Mouse (Mus musculus): ENCODE results near the gene Tspan14. TPM values are rescaled to one million over a fixed set of nuclear protein-coding genes. Genes with fewer than 3 reads are reported as not detected.

The Tspan14 gene
- polyA plus RNA-seq, 1 experiment from 2014 or later, result 77.3 TPM

DNA sequence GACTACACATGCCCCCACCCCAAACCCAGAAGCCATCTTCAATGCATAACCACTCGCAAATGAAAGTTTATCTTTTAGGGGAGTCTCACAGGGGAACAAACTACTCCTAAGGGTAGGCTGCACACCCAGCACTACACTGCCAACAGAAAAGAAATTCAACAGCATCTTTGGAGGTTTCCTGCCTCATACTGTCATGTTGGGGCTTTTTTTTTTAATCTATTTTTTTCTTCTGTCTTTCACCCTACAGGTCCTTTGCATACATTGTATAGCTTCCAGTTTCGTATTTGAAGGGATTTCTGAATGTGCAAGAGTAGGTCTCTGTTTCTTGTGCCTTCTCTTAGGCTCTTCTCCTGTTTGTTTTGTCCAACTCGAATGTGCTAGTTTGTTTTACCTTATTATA is 14.3 kb downstream of the Tspan14 start:
- TF ChIP-seq EP300 (IDR thresholded peaks at IDR 0.05) (no peak), CTCF (IDR thresholded peaks at IDR 0.05) (no peak)
- Histone ChIP-seq H3K9ac (replicated peaks; ENCODE audit: low read depth) (no peak overlapping the region), H3K27me3 (replicated peaks; ENCODE audit: insufficient read depth, low read length) (no peaks in the 10 kb centered on the region), H3K4me2 (replicated peaks; ENCODE audit: low read depth, low read length) (no peak overlapping the region), H3K4me1 (ENCODE audit: insufficient read depth, low read depth, low read length) (peaks cover 57% of the 10 kb centered on the region), H3K36me3 (ENCODE audit: insufficient read depth, low read length) (no peaks in the 10 kb centered on the region), H3K4me3 (ENCODE audit: low read depth, low read length) (no peak overlapping the region), H3K27ac (ENCODE audit: low read length) (no peak overlapping the region), H3K9me3 (ENCODE audit: low read length) (no peaks in the 10 kb centered on the region)
- no peak for DNase-seq (ENCODE audit: low spot score)
- ATAC-seq, result no peak
- WGBS, result 64% methylated on average over 3 of the region's 3 CpGs

DNA sequence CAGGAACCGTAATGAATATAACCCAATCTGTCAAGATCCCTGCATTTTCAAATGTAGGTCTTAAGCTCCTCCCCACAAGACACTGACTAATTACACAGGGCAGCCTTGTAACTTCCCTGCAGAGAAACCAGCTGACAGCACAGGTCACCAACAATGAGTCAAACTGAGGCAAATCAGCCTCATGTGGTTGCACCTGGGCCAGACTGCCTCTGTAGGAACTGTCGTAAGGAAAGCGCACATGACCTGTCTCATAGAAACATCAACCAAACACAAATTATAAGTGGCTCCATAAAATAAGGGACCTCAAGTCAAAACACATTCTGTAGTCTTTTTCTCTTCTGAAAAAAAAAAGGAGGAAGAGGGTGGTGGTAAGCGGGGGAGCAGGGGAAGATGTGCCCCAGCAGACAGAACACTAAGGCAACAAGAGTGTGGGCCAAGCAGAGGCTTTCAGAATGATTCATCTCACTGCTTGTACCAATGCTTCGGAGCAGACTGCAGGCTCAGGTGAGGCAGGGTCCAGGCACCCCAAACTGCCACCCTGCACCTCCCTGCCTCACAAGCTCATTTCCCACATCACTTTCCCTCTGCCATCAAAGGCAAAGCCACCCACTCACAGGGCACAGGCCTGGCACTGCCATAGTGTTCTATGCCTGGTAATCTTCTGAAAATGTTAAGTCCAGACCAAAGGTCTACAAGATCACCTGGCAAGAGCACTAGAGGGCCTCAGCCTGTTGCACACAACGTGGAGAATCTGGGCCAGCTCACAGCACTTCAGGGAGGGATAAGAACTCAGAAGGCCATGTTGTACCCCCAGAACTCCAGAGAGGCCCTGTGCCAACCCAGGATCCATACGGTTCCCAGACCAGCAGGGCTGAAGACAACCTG is 16.6 kb downstream of the Tspan14 start:
- TF ChIP-seq CTCF (IDR thresholded peaks at IDR 0.05) (no peak), EP300 (IDR thresholded peaks at IDR 0.05) (no peak)
- ATAC-seq (no peak), DNase-seq (ENCODE audit: low spot score) (no peak)
- 70% methylated on average over 7 of the region's 7 CpGs for WGBS
- Histone ChIP-seq H3K4me1 (ENCODE audit: insufficient read depth, low read depth, low read length) (peaks cover 36% of the 10 kb centered on the region; the same call in 1 of the 2 replicates), H3K4me3 (ENCODE audit: low read depth, low read length) (no peak overlapping the region), H3K4me2 (replicated peaks; ENCODE audit: low read depth, low read length) (no peak overlapping the region), H3K9ac (replicated peaks; ENCODE audit: low read depth) (no peak overlapping the region), H3K27me3 (replicated peaks; ENCODE audit: insufficient read depth, low read length) (no peaks in the 10 kb centered on the region), H3K27ac (ENCODE audit: low read length) (peak overlapping the region; percentile 89), H3K9me3 (ENCODE audit: low read length) (no peaks in the 10 kb centered on the region), H3K36me3 (ENCODE audit: insufficient read depth, low read length) (no peaks in the 10 kb centered on the region)

DNA sequence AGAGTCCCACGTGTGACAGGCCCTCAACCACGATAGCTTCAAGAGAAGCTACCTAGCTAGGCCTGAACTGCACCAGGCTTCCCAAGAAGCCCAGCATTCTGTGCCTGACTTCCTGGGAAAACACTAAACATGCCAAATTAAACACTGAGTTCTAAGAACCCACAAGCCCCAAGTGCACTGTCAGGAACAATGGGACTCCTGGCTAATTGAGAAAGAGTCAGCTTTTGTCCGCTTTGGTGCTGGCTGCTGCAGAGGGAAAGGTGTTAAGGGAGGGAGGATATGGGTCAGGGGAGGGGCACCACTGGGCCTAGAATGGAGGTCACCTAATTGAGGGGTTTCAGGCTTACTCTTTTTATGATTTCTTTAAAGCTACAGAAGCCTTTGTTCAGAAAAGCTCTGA is 17.6 kb downstream of the Tspan14 start:
- no peak overlapping the region for H3K9ac ChIP-seq (replicated peaks; ENCODE audit: low read depth)
- no peaks in the 10 kb centered on the region for H3K36me3 ChIP-seq (ENCODE audit: insufficient read depth, low read length)
- no peaks in the 10 kb centered on the region for H3K27me3 ChIP-seq (replicated peaks; ENCODE audit: insufficient read depth, low read length)
- DNase-seq (ENCODE audit: low spot score) (peak; percentile 55), ATAC-seq (peak; percentile 43)
- H3K4me2 ChIP-seq (replicated peaks; ENCODE audit: low read depth, low read length), result no peak overlapping the region
- 51% methylated on average over 3 of the region's 3 CpGs for WGBS
- H3K4me3 ChIP-seq (ENCODE audit: low read depth, low read length), result no peak overlapping the region
- H3K4me1 ChIP-seq (ENCODE audit: insufficient read depth, low read depth, low read length), result peaks cover 34% of the 10 kb centered on the region; the same call in 1 of the 2 replicates
- no peaks in the 10 kb centered on the region for H3K9me3 ChIP-seq (ENCODE audit: low read length)
- H3K27ac ChIP-seq (ENCODE audit: low read length), result peak overlapping the region; percentile 89
- TF ChIP-seq CTCF (IDR thresholded peaks at IDR 0.05), result no peak
- TF ChIP-seq EP300 (IDR thresholded peaks at IDR 0.05), result no peak

DNA sequence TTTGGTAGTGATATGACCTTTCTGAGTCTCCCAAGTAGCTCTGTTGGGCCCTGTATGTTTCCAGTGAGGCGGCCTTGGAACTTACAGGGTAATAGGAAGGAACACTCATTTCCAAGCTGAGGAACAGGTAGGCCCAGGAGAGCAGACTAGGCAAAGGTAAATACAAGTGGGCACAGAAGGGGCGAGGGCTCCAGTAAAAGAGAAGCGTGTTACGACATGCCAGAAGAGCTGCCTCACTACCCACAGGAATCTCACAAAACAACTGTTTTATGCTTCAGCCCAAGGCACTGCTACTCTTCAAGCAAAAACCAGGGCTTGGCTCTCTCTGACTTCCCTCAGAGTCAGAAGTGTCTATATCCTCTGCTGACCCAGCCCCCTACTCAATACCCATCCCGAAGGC is 18.1 kb downstream of the Tspan14 start:
- Histone ChIP-seq H3K36me3 (ENCODE audit: insufficient read depth, low read length) (no peaks in the 10 kb centered on the region), H3K9me3 (ENCODE audit: low read length) (no peaks in the 10 kb centered on the region), H3K4me2 (replicated peaks; ENCODE audit: low read depth, low read length) (0 out of 2 replicates have a peak overlapping the region, but pooled peaks have one; percentile 27), H3K9ac (replicated peaks; ENCODE audit: low read depth) (no peak overlapping the region), H3K27ac (ENCODE audit: low read length) (peak overlapping the region; percentile 89), H3K4me3 (ENCODE audit: low read depth, low read length) (no peak overlapping the region), H3K27me3 (replicated peaks; ENCODE audit: insufficient read depth, low read length) (no peaks in the 10 kb centered on the region), H3K4me1 (ENCODE audit: insufficient read depth, low read depth, low read length) (peaks cover 34% of the 10 kb centered on the region; the same call in 1 of the 2 replicates)
- peak; percentile 86 for ATAC-seq
- TF ChIP-seq EP300 (IDR thresholded peaks at IDR 0.05) (peak; percentile 53; the same call in 1 of the 2 replicates), CTCF (IDR thresholded peaks at IDR 0.05) (no peak)
- WGBS, result 59% methylated on average over 5 of the region's 5 CpGs
- DNase-seq (ENCODE audit: low spot score), result peak; percentile 87

DNA sequence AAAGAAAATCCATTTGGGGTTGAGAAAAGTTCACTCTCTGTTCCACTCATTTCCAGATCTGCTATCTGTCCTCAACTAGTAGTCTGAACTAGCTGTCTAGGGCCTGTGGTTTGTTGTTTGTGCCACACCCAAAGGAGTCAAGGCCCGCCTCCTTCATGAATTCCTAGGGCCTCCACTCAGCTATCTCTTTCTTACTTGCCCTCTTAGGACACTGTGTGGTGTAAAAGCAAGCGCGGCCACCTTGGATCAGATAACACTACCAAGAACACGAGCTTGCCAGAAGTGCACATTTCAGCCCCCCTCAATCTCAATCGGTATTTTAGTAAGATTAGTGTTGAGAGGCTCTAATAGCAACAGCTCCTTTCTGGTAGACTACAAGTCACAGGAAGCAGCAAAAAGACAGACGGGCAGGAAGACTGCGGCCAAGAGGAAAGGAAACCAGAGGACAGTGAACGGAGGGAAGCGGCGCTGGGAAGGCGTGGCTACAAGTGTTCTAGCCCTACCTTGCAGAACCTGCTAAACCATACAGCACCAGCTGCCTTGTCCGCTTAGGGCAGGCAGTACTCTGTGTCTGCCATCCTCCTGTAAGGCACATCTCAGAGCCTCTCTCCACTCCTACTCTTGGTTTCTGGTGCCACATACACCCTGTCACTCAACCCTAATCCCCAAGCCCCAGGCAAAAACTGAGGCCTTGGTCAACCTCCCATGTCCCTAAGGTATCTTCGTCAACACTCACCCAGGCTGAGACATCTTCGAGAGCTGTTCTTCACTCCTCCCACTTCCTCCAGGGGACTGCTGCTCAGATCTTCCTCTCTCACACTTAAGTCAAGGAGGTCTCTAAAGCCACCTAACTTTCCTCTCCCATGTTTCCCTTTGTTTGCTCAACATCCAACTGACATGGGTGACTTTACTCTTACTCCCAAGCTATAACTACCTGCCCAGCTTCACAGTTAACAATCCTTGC is 18.9 kb downstream of the Tspan14 start:
- Histone ChIP-seq H3K4me3 (ENCODE audit: low read depth, low read length) (no peak overlapping the region), H3K9ac (replicated peaks; ENCODE audit: low read depth) (no peak overlapping the region), H3K4me1 (ENCODE audit: insufficient read depth, low read depth, low read length) (peaks cover 34% of the 10 kb centered on the region; the same call in 1 of the 2 replicates), H3K4me2 (replicated peaks; ENCODE audit: low read depth, low read length) (peak overlapping the region; percentile 27; the same call in 1 of the 2 replicates), H3K27ac (ENCODE audit: low read length) (peak overlapping the region; percentile 89), H3K9me3 (ENCODE audit: low read length) (no peaks in the 10 kb centered on the region), H3K36me3 (ENCODE audit: insufficient read depth, low read length) (no peaks in the 10 kb centered on the region), H3K27me3 (replicated peaks; ENCODE audit: insufficient read depth, low read length) (no peaks in the 10 kb centered on the region)
- ATAC-seq (peak; percentile 72), DNase-seq (ENCODE audit: low spot score) (peak; percentile 70)
- WGBS, result 38% methylated on average over 14 of the region's 14 CpGs
- TF ChIP-seq EP300 (IDR thresholded peaks at IDR 0.05) (no peak), CTCF (IDR thresholded peaks at IDR 0.05) (no peak)

DNA sequence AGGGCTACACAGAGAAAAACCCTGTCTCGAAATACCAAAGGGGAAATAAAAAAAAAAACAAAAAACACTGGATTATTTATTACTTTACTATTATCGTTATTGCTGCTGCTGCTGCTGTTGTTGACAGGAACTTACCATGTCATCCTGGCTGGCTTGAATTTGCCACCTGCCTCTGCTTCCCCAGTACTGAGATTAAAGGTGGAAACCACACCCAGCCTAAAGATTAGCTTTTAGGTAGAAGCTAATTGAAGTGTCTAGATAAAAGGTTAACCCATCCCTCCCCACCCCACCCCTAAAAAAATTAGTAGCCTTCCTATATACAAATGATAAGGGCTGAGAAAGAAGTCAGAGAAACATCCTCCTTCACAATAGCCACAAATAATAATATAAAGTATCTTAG is 22.8 kb downstream of the Tspan14 start:
- ATAC-seq (no peak), DNase-seq (ENCODE audit: low spot score) (no peak)
- Histone ChIP-seq H3K4me2 (replicated peaks; ENCODE audit: low read depth, low read length) (no peak overlapping the region), H3K4me3 (ENCODE audit: low read depth, low read length) (no peak overlapping the region), H3K36me3 (ENCODE audit: insufficient read depth, low read length) (no peaks in the 10 kb centered on the region), H3K4me1 (ENCODE audit: insufficient read depth, low read depth, low read length) (peaks cover 13% of the 10 kb centered on the region; the same call in 1 of the 2 replicates), H3K27me3 (replicated peaks; ENCODE audit: insufficient read depth, low read length) (no peaks in the 10 kb centered on the region), H3K9me3 (ENCODE audit: low read length) (no peaks in the 10 kb centered on the region), H3K27ac (ENCODE audit: low read length) (no peak overlapping the region), H3K9ac (replicated peaks; ENCODE audit: low read depth) (no peak overlapping the region)
- 76% methylated on average over 2 of the region's 2 CpGs for WGBS
- TF ChIP-seq EP300 (IDR thresholded peaks at IDR 0.05) (no peak), CTCF (IDR thresholded peaks at IDR 0.05) (no peak)
